Mouse (Mus musculus): ENCODE data around the gene Abhd8.
A peak's percentile ranks its signal among the peaks of the same experiment; 100 is the strongest.

Gene Abhd8

GRCm38 (mm10) chr8:71463188-71464033 is at the start of gene Abhd8:
Abhd8 (minus strand) TSS chr8:71463655.
- DNase-seq: peak; percentile 99

- DNase-seq: no peak
Observed at GRCm38 (mm10) chr8:71511644-71512043, 48.2 kb upstream of the Abhd8 start, which contains the start of gene Plvap. Plvap (minus strand) TSS chr8:71511752.

- no peak for DNase-seq
Observed at GRCm38 (mm10) chr8:71509316-71509715, 45.9 kb upstream of the Abhd8 start.

GRCm38 (mm10) chr8:71507589-71508104 is 44.2 kb upstream of the Abhd8 start:
- peak; percentile 85 for DNase-seq

- DNase-seq: peak; percentile 75
Observed at GRCm38 (mm10) chr8:71505979-71506378, 42.5 kb upstream of the Abhd8 start.

GRCm38 (mm10) chr8:71505326-71505725 is 41.9 kb upstream of the Abhd8 start:
- no peak for DNase-seq

- DNase-seq: no peak
Observed at GRCm38 (mm10) chr8:71504349-71504748, 40.9 kb upstream of the Abhd8 start.

- no peak for DNase-seq
Observed at GRCm38 (mm10) chr8:71498816-71499690, 35.6 kb upstream of the Abhd8 start.

GRCm38 (mm10) chr8:71497881-71498501 is 34.5 kb upstream of the Abhd8 start:
- DNase-seq: no peak

GRCm38 (mm10) chr8:71497077-71497645 is 33.7 kb upstream of the Abhd8 start:
- DNase-seq: peak; percentile 77

- DNase-seq: peak; percentile 78
Observed at GRCm38 (mm10) chr8:71496481-71496880, 33.0 kb upstream of the Abhd8 start.

GRCm38 (mm10) chr8:71495811-71496210 is 32.4 kb upstream of the Abhd8 start:
- no peak for DNase-seq

- peak; percentile 91 for DNase-seq
Observed at GRCm38 (mm10) chr8:71495039-71495438, 31.6 kb upstream of the Abhd8 start.

- peak; percentile 96 for DNase-seq
Observed at GRCm38 (mm10) chr8:71488454-71488853, 25.0 kb upstream of the Abhd8 start.

GRCm38 (mm10) chr8:71487691-71488445 is 24.4 kb upstream of the Abhd8 start, which contains the start of gene Gtpbp3:
Gtpbp3 (plus strand) TSS chr8:71488103.
- DNase-seq: peak; percentile 72

- DNase-seq: peak; percentile 57
Observed at GRCm38 (mm10) chr8:71486136-71486529, 22.7 kb upstream of the Abhd8 start.

GRCm38 (mm10) chr8:71485142-71486135 is 22.0 kb upstream of the Abhd8 start, which contains the start of gene Ano8:
Ano8 (minus strand) TSS chr8:71485963.
- DNase-seq: peak; percentile 86

GRCm38 (mm10) chr8:71484736-71485135 is 21.3 kb upstream of the Abhd8 start:
- DNase-seq: no peak

GRCm38 (mm10) chr8:71483932-71484331 is 20.5 kb upstream of the Abhd8 start:
- DNase-seq: no peak

GRCm38 (mm10) chr8:71478943-71479342 is 15.5 kb upstream of the Abhd8 start:
- DNase-seq: no peak

Measured in cerebellum, adult 9-10 months (tissue).